8 mouse cellular contexts compared by ENCODE assay signal in the genomic region with DNA sequence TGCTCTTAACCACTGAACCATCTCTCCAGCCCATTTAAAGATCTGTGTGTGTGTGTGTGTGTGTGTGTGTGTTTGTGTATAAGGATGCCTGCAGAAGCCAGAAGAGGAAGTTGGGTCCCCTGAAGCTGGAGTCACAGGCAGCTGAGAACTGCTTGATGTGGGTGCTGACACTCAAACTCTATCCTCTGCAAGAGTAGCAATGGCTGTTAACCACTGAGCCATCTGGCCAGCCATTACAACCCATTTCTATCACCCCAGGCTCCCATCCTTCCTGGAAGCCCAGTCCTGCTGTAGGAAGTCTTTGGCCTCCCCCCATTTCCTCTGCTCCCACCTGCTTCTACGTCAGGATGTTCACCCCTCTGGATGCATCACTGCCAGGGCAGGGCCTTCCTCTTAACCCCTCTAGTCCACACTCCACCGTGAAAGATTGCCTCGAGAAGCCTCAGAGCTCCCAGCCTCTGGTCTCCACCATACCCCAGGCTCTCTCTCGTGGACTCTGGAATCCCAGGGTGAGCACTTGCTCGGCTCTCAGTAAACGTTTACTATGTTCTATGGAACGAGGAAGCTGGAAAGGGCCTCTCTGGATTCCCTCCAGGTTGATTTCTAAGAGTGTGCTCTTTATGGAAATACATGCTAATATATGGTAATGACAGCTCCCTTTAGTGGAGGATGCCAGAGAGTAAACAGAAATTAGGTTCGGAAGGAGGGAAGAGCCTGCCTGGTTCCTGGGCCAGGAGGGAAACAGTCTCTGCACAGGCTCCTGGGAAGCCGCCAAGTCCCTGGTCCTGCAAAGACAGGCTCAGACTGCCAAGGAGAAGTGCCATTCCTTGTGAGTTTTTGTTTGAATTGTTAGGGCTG. TPM values are rescaled to one million over a fixed set of nuclear protein-coding genes. Genes with fewer than 3 reads are reported as not detected.
A peak's percentile ranks its signal among the peaks of the same experiment; 100 is the strongest.
DNase-seq lines count a peak whose midpoint lies in the region; ATAC-seq and TF ChIP-seq lines count a peak whose summit lies in the region.
"Had no signal": no experiment of that assay in that cellular context is flagged by ENCODE, and none has a peak within 500 bp of the region (broad histone marks: within the 10 kb centered on the region; RNA-seq: fewer than 3 reads in every experiment).

No protein-coding gene starts in this region.

- no peak overlapping the region for H3K4me3 ChIP-seq in kidney, adult 2 months (ENCODE audit: insufficient read depth, low read depth, low read length)
- no peak overlapping the region for H3K4me3 ChIP-seq in kidney, embryonic 16.5 days (ENCODE audit: low read length)
- no peak overlapping the region for H3K4me3 ChIP-seq in neural tube, embryonic 14.5 days (ENCODE audit: low read depth, low read length)
- H3K4me3 ChIP-seq: liver, embryonic 15.5 days had no signal

- no peak overlapping the region for H3K9ac ChIP-seq in kidney, embryonic 16.5 days (replicated peaks; ENCODE audit: low read length)
- H3K9ac ChIP-seq in neural tube, embryonic 14.5 days (replicated peaks; ENCODE audit: low read depth, low read length), result 0 out of 2 replicates have a peak overlapping the region, but pooled peaks have one; percentile 0
- H3K9ac ChIP-seq: liver, embryonic 15.5 days had no signal

- TF ChIP-seq CTCF in kidney, adult 2 months (conservative IDR thresholded peaks at IDR 0.05; ENCODE audit: insufficient read depth, insufficient read length, low read depth, low read length), result no peak

- TF ChIP-seq POLR2A in kidney, adult 2 months (IDR thresholded peaks at IDR 0.05; ENCODE audit: low read depth, low read length), result no peak

- DNase-seq in kidney, adult 2 months, result peak; percentile 78
- peak; percentile 87 for DNase-seq in adipocyte (ENCODE audit: low spot score)
- DNase-seq in layer of hippocampus, postnatal 10 days (ENCODE audit: low spot score in 2 of 2), result peak; percentile 55 to 68
- peak; percentile 36 for DNase-seq in urinary bladder, postnatal 25 days (ENCODE audit: low spot score)

- H3K27me3 ChIP-seq in kidney, adult 2 months (replicated peaks; ENCODE audit: control insufficient read depth, insufficient read depth, low read length), result no peaks in the 10 kb centered on the region
- no peaks in the 10 kb centered on the region for H3K27me3 ChIP-seq in kidney, embryonic 16.5 days (ENCODE audit: insufficient read depth, low read length)
- H3K27me3 ChIP-seq in neural tube, embryonic 14.5 days (ENCODE audit: control insufficient read depth, insufficient read depth, low read length), result no peaks in the 10 kb centered on the region
- H3K27me3 ChIP-seq: liver, embryonic 15.5 days had no signal

- H3K36me3 ChIP-seq in kidney, adult 2 months (ENCODE audit: control insufficient read depth, insufficient read depth, low read length), result no peaks in the 10 kb centered on the region
- H3K36me3 ChIP-seq in kidney, embryonic 16.5 days (ENCODE audit: insufficient read depth, low read length), result peaks cover 9% of the 10 kb centered on the region
- peaks cover 3% of the 10 kb centered on the region; the same call in 1 of the 2 replicates for H3K36me3 ChIP-seq in neural tube, embryonic 14.5 days (ENCODE audit: control insufficient read depth, insufficient read depth, low read length)

- peaks cover 10% of the 10 kb centered on the region for H3K4me1 ChIP-seq in kidney, adult 2 months (ENCODE audit: control insufficient read depth, insufficient read depth, low read length)
- H3K4me1 ChIP-seq in kidney, embryonic 16.5 days (ENCODE audit: insufficient read depth, low read length), result peaks cover 14% of the 10 kb centered on the region
- H3K4me1 ChIP-seq in neural tube, embryonic 14.5 days (ENCODE audit: control insufficient read depth, insufficient read depth, low read length), result peaks cover 17% of the 10 kb centered on the region

- no peak overlapping the region for H3K4me2 ChIP-seq in kidney, embryonic 16.5 days (replicated peaks; ENCODE audit: low read depth, low read length)
- no peak overlapping the region for H3K4me2 ChIP-seq in neural tube, embryonic 14.5 days (ENCODE audit: low read depth, low read length)
- H3K4me2 ChIP-seq: liver, embryonic 15.5 days had no signal

- H3K9me3 ChIP-seq in kidney, embryonic 16.5 days (ENCODE audit: low read length), result no peaks in the 10 kb centered on the region
- H3K9me3 ChIP-seq in neural tube, embryonic 14.5 days (ENCODE audit: control insufficient read depth, low read length), result no peaks in the 10 kb centered on the region
- H3K9me3 ChIP-seq: liver, embryonic 15.5 days had no signal

- WGBS in kidney, adult 2 months, result 19% methylated on average over 9 of the region's 9 CpGs
- WGBS in kidney, embryonic 16.5 days, result 52% methylated on average over 9 of the region's 9 CpGs
- 38% methylated on average over 9 of the region's 9 CpGs for WGBS in neural tube, embryonic 14.5 days

- ATAC-seq in kidney, embryonic 16.5 days (ENCODE audit: low FRiP score, low TSS enrichment), result no peak
- ATAC-seq in common myeloid progenitor, adult 5-6 weeks (replicated peaks; ENCODE audit: low read depth, poor library complexity, severe bottlenecking), result peak; percentile 26; the same call in 1 of the 2 replicates
- ATAC-seq in neural tube, embryonic 14.5 days (ENCODE audit: low read depth), result no peak

- peak overlapping the region; percentile 26; the same call in 1 of the 2 replicates for H3K27ac ChIP-seq in kidney, adult 2 months (ENCODE audit: insufficient read depth, low read depth, low read length)
- H3K27ac ChIP-seq in kidney, embryonic 16.5 days (ENCODE audit: low read length), result no peak overlapping the region
- H3K27ac ChIP-seq in neural tube, embryonic 14.5 days (ENCODE audit: low read depth, low read length), result no peak overlapping the region
- H3K27ac ChIP-seq: liver, embryonic 15.5 days had no signal

RNA-seq across cellular contexts. Expression of gene Orai2, which starts 3.3 kb away (rescaled TPM):
- polyA plus RNA-seq in kidney, adult 2 months (2012; rRNA removed), result 9.7 and 12.7 TPM in 2 replicates
- 6.1 and 6.6 TPM in 2 replicates for polyA plus RNA-seq in kidney, embryonic 16.5 days (2015; fragmentation: Nextera tagmentation; extraction: Ambion mirVana)
- total RNA-seq in common myeloid progenitor, adult 5-6 weeks (2017), result 26.4 and 33.7 TPM in 2 replicates
- total RNA-seq in layer of hippocampus, postnatal 10 days (2021), result 10 to 100 TPM; 80.6 to 98.3 TPM
- polyA plus RNA-seq in neural tube, embryonic 14.5 days (2014; fragmentation: Nextera tagmentation; extraction: Ambion mirVana), result 34.0 and 41.0 TPM in 2 replicates

RNA-seq across cellular contexts. Expression of gene Prkrip1, which starts 24.9 kb away (rescaled TPM):
- 9.0 and 14.1 TPM in 2 replicates for polyA plus RNA-seq in kidney, adult 2 months (2012; rRNA removed)
- polyA plus RNA-seq in kidney, embryonic 16.5 days (2015; fragmentation: Nextera tagmentation; extraction: Ambion mirVana), result 47.1 and 52.0 TPM in 2 replicates
- 24.2 and 67.2 TPM in 2 replicates for total RNA-seq in common myeloid progenitor, adult 5-6 weeks (2017)
- 10 to 100 TPM; 45.2 to 46.3 TPM for total RNA-seq in layer of hippocampus, postnatal 10 days (2021)
- 63.6 and 71.8 TPM in 2 replicates for polyA plus RNA-seq in neural tube, embryonic 14.5 days (2014; fragmentation: Nextera tagmentation; extraction: Ambion mirVana)

RNA-seq across cellular contexts. Expression of gene Alkbh4, which starts 37.9 kb away (rescaled TPM):
- 11.1 and 11.8 TPM in 2 replicates for polyA plus RNA-seq in kidney, adult 2 months (2012; rRNA removed)
- 19.3 and 20.2 TPM in 2 replicates for polyA plus RNA-seq in kidney, embryonic 16.5 days (2015; fragmentation: Nextera tagmentation; extraction: Ambion mirVana)
- 11.8 and 14.3 TPM in 2 replicates for total RNA-seq in common myeloid progenitor, adult 5-6 weeks (2017)
- total RNA-seq in layer of hippocampus, postnatal 10 days (2021), result 10 to 100 TPM; 10.0 to 10.7 TPM
- polyA plus RNA-seq in neural tube, embryonic 14.5 days (2014; fragmentation: Nextera tagmentation; extraction: Ambion mirVana), result 17.6 and 18.4 TPM in 2 replicates

RNA-seq across cellular contexts. Expression of gene Lrwd1, which starts 38.0 kb away (rescaled TPM):
- polyA plus RNA-seq in kidney, adult 2 months (2012; rRNA removed), result 18.4 and 19.9 TPM in 2 replicates
- polyA plus RNA-seq in kidney, embryonic 16.5 days (2015; fragmentation: Nextera tagmentation; extraction: Ambion mirVana), result 39.5 and 40.2 TPM in 2 replicates
- total RNA-seq in common myeloid progenitor, adult 5-6 weeks (2017), result 48.9 and 57.0 TPM in 2 replicates
- total RNA-seq in layer of hippocampus, postnatal 10 days (2021), result 10 to 100 TPM; 15.9 to 16.5 TPM
- polyA plus RNA-seq in neural tube, embryonic 14.5 days (2014; fragmentation: Nextera tagmentation; extraction: Ambion mirVana), result 17.5 and 20.7 TPM in 2 replicates

RNA-seq across cellular contexts. Expression of gene Polr2j, which starts 57.4 kb away (rescaled TPM):
- polyA plus RNA-seq in kidney, adult 2 months (2012; rRNA removed), result 88.9 and 103 TPM in 2 replicates
- polyA plus RNA-seq in kidney, embryonic 16.5 days (2015; fragmentation: Nextera tagmentation; extraction: Ambion mirVana), result 243 and 245 TPM in 2 replicates
- 158 and 163 TPM in 2 replicates for total RNA-seq in common myeloid progenitor, adult 5-6 weeks (2017)
- total RNA-seq in layer of hippocampus, postnatal 10 days (2021), result 10 to 100 TPM; 63.5 to 92.7 TPM
- 219 and 251 TPM in 2 replicates for polyA plus RNA-seq in neural tube, embryonic 14.5 days (2014; fragmentation: Nextera tagmentation; extraction: Ambion mirVana)

Comparison
In these comparisons a context has a peak if more than half of its experiments do, and no peak if none do; other contexts are left out.
1. DNase-seq: peak in every context shown above with its lines; median percentile 87 in adipocyte; 78 in kidney, adult 2 months; 62 in layer of hippocampus, postnatal 10 days; 36 in urinary bladder, postnatal 25 days.